Mouse (Mus musculus) myocyte (in vitro differentiated cells): Measurements from ENCODE around the gene Agbl2.

Source experiments
- CEBPB ChIP-seq: IDR thresholded peaks from 2 replicates; pipeline ENCODE4 v1.6.1; 2011; ENCODE audit warnings: mild to moderate bottlenecking, moderate library complexity; ENCODE audit not compliant: poor library complexity, insufficient read depth, severe bottlenecking
- E2F4 ChIP-seq: IDR thresholded peaks from one replicate; pipeline ENCODE4 v1.6.1; 2011; ENCODE audit warnings: mild to moderate bottlenecking, control low read depth, moderate library complexity; ENCODE audit not compliant: insufficient read depth
- MYOD1 ChIP-seq, 3 experiments: IDR thresholded peaks; one replicate each; pipeline ENCODE4 v1.6.1; 2011; ENCODE audit warnings: control low read depth in 2 of 3, low read depth in 2 of 3, mild to moderate bottlenecking in 2 of 3, moderate library complexity in 1 of 3; ENCODE audit not compliant: insufficient read length in 2 of 3, control insufficient read depth in 1 of 3
- POLR2A ChIP-seq: IDR thresholded peaks from one replicate; pipeline ENCODE4 v1.6.1; 2011; ENCODE audit warnings: low read depth, mild to moderate bottlenecking, control low read depth, moderate library complexity; ENCODE audit not compliant: insufficient read length
- POLR2AphosphoS2 ChIP-seq: IDR thresholded peaks from one replicate; pipeline ENCODE4 v1.6.1; 2011; ENCODE audit warnings: low read depth, control low read depth; ENCODE audit not compliant: insufficient read length
- USF1 ChIP-seq: IDR thresholded peaks from one replicate; pipeline ENCODE4 v1.6.1; 2011; ENCODE audit warnings: low read depth, mild to moderate bottlenecking, control low read depth, moderate library complexity

DNA sequence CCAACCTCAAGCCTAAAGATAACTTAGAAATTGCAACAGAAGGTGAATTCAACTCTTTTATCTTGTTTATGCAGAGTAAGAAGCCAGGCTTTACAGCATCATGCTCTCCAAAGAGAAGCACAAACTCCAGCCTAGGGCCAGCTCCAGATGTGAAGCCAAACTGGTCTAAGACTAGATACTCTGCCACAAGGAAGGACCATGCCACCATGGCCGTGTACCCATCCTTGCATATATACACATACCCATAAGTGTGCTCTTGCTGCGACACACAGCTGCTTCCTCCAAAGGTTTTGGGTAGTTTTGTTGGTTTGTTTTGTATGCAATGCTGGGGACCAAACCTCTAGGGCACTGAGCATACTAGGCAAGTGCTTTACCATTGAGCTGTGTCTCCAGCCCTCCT lies 32.7 kb downstream of the Agbl2 start:
- TF ChIP-seq POLR2A (no peak), USF1 (no peak), E2F4 (no peak), POLR2AphosphoS2 (no peak), CEBPB (no peak), MYOD1 (IDR thresholded peaks at IDR 0.05; ENCODE audit: control insufficient read depth in 1 of 3, insufficient read length in 2 of 3, low read depth in 2 of 3) (no peak)
